Comparison of ENCODE assay signal across 8 mouse cellular contexts in genomic region chr1:134803286-134804117, GRCm38 (mm10).
DNase-seq lines count a peak whose midpoint lies in the region; ATAC-seq and TF ChIP-seq lines count a peak whose summit lies in the region.

No protein-coding gene starts in this region.

- no peak overlapping the region for H3K4me2 ChIP-seq in midbrain, postnatal 0 days (ENCODE audit: low read depth, low read length, poor library complexity, severe bottlenecking)
- no peak overlapping the region for H3K4me2 ChIP-seq in forebrain, embryonic 15.5 days (replicated peaks)
- no peak overlapping the region for H3K4me2 ChIP-seq in liver, embryonic 11.5 days
- H3K4me2 ChIP-seq in stomach, embryonic 15.5 days, result peak overlapping the region; percentile 40

- H3K36me3 ChIP-seq in midbrain, postnatal 0 days (ENCODE audit: insufficient read depth, low read length), result no peaks in the 10 kb centered on the region; the same call in 1 of the 2 replicates
- peaks cover 14% of the 10 kb centered on the region for H3K36me3 ChIP-seq in midbrain, embryonic 10.5 days
- H3K36me3 ChIP-seq in forebrain, embryonic 15.5 days, result no peaks in the 10 kb centered on the region
- H3K36me3 ChIP-seq in liver, embryonic 11.5 days (ENCODE audit: control insufficient read depth, insufficient read depth, low read length), result no peaks in the 10 kb centered on the region
- no peaks in the 10 kb centered on the region for H3K36me3 ChIP-seq in stomach, embryonic 15.5 days

- no peak overlapping the region for H3K9ac ChIP-seq in midbrain, postnatal 0 days (replicated peaks; ENCODE audit: low read length, poor library complexity, severe bottlenecking)
- H3K9ac ChIP-seq in forebrain, embryonic 15.5 days (replicated peaks), result no peak overlapping the region
- no peak overlapping the region for H3K9ac ChIP-seq in liver, embryonic 11.5 days (ENCODE audit: low read depth, low read length)
- peak overlapping the region; percentile 23; the same call in 1 of the 2 replicates for H3K9ac ChIP-seq in stomach, embryonic 15.5 days

- no peak for TF ChIP-seq CTCF in midbrain, postnatal 0 days (IDR thresholded peaks at IDR 0.05)

- intact Hi-C loops in heart, postnatal 36 days (cut with DNase I), result no loop called here

- no peaks in the 10 kb centered on the region for H3K9me3 ChIP-seq in midbrain, postnatal 0 days (ENCODE audit: low read length)
- peaks cover 10% of the 10 kb centered on the region for H3K9me3 ChIP-seq in midbrain, embryonic 10.5 days (replicated peaks)
- H3K9me3 ChIP-seq in forebrain, embryonic 15.5 days, result no peaks in the 10 kb centered on the region
- no peaks in the 10 kb centered on the region for H3K9me3 ChIP-seq in liver, embryonic 11.5 days (ENCODE audit: control insufficient read depth, low read length)
- no peaks in the 10 kb centered on the region for H3K9me3 ChIP-seq in stomach, embryonic 15.5 days

- H3K4me3 ChIP-seq in midbrain, postnatal 0 days (ENCODE audit: low read depth, low read length), result no peak overlapping the region
- H3K4me3 ChIP-seq in midbrain, embryonic 10.5 days, result no peak overlapping the region
- H3K4me3 ChIP-seq in forebrain, embryonic 15.5 days, result no peak overlapping the region
- H3K4me3 ChIP-seq in liver, embryonic 11.5 days (ENCODE audit: low read depth, low read length), result no peak overlapping the region
- H3K4me3 ChIP-seq in stomach, embryonic 15.5 days (replicated peaks), result peak overlapping the region; percentile 35

- DNase-seq in midbrain, postnatal 0 days (ENCODE audit: low spot score), result peak; percentile 41
- DNase-seq in midbrain, embryonic 10.5 days (ENCODE audit: low spot score), result no peak
- peak; percentile 64 to 77 for DNase-seq in heart, postnatal 36 days
- DNase-seq in liver, embryonic 11.5 days (ENCODE audit: low spot score), result no peak
- DNase-seq in natural killer cell, adult 2 months (ENCODE audit: low spot score in 2 of 2), result no peak
- no peak for DNase-seq in T-cell, adult 2 months (ENCODE audit: low spot score)

- peaks cover 5% of the 10 kb centered on the region; the same call in 1 of the 2 replicates for H3K4me1 ChIP-seq in midbrain, postnatal 0 days (ENCODE audit: insufficient read depth, low read length)
- peaks cover 30% of the 10 kb centered on the region for H3K4me1 ChIP-seq in midbrain, embryonic 10.5 days
- H3K4me1 ChIP-seq in forebrain, embryonic 15.5 days, result peaks cover 29% of the 10 kb centered on the region
- 0 out of 2 replicates have a peak, but pooled peaks cover 2% of the 10 kb centered on the region for H3K4me1 ChIP-seq in liver, embryonic 11.5 days (replicated peaks; ENCODE audit: control insufficient read depth, insufficient read depth, low read length)
- H3K4me1 ChIP-seq in stomach, embryonic 15.5 days, result peaks cover 12% of the 10 kb centered on the region

- peak overlapping the region; percentile 32; the same call in 1 of the 2 replicates for H3K27ac ChIP-seq in midbrain, postnatal 0 days (ENCODE audit: low read depth, low read length)
- no peak overlapping the region for H3K27ac ChIP-seq in midbrain, embryonic 10.5 days (replicated peaks)
- peak overlapping the region; percentile 47 for H3K27ac ChIP-seq in forebrain, embryonic 15.5 days (replicated peaks)
- H3K27ac ChIP-seq in liver, embryonic 11.5 days (ENCODE audit: low read depth, low read length), result peak overlapping the region; percentile 46; the same call in 1 of the 2 replicates
- peak overlapping the region; percentile 90 for H3K27ac ChIP-seq in stomach, embryonic 15.5 days

- H3K27me3 ChIP-seq in midbrain, postnatal 0 days (ENCODE audit: insufficient read depth, low read length), result no peaks in the 10 kb centered on the region
- no peaks in the 10 kb centered on the region for H3K27me3 ChIP-seq in midbrain, embryonic 10.5 days (ENCODE audit: low read depth, poor library complexity, severe bottlenecking)
- no peaks in the 10 kb centered on the region for H3K27me3 ChIP-seq in forebrain, embryonic 15.5 days
- no peaks in the 10 kb centered on the region for H3K27me3 ChIP-seq in liver, embryonic 11.5 days (replicated peaks; ENCODE audit: control insufficient read depth, insufficient read depth, low read length)
- H3K27me3 ChIP-seq in stomach, embryonic 15.5 days (replicated peaks), result no peaks in the 10 kb centered on the region

- WGBS in midbrain, postnatal 0 days, result 44% methylated on average over 16 of the region's 16 CpGs
- 78% methylated on average over 16 of the region's 16 CpGs for WGBS in midbrain, embryonic 10.5 days
- 53% methylated on average over 16 of the region's 16 CpGs for WGBS in forebrain, embryonic 15.5 days
- WGBS in liver, embryonic 11.5 days, result 66% methylated on average over 16 of the region's 16 CpGs
- 31% methylated on average over 16 of the region's 16 CpGs for WGBS in stomach, embryonic 15.5 days

- ATAC-seq in midbrain, postnatal 0 days (ENCODE audit: low FRiP score), result no peak
- 0 out of 2 replicates have a peak, but pooled peaks have one; percentile 26 for ATAC-seq in forebrain, embryonic 15.5 days (replicated peaks)
- ATAC-seq in liver, embryonic 11.5 days (replicated peaks; ENCODE audit: low FRiP score), result no peak
- ATAC-seq in stomach, embryonic 15.5 days (ENCODE audit: insufficient read depth, low FRiP score, low read depth), result peak; percentile 24; the same call in 1 of the 2 replicates

Comparison
In these comparisons a context has a peak if more than half of its experiments do, and no peak if none do; other contexts are left out.
1. DNase-seq: peak in midbrain, postnatal 0 days (single experiment) and heart, postnatal 36 days (2 of 2); none in midbrain, embryonic 10.5 days (single experiment), liver, embryonic 11.5 days (single experiment), natural killer cell, adult 2 months (0 of 2) and T-cell, adult 2 months (single experiment).
2. ATAC-seq: peak in forebrain, embryonic 15.5 days (single experiment) and stomach, embryonic 15.5 days (single experiment); none in midbrain, postnatal 0 days (single experiment) and liver, embryonic 11.5 days (single experiment).